Mouse (Mus musculus) telencephalon, adult 2 months (tissue): ENCODE measurements at regions not wholly inside any gene's neighbourhood (a gene's known extent, or its start where the extent isn't known, plus 50 kb on each side); places are given as distances from the start of the nearest gene placed in this dataset.

Experiments used
- DNase-seq: peaks from one replicate; pipeline ENCODE4 v3.0.0-alpha.2; 2011; ENCODE audit warnings: low read depth, low spot score

- no peak for DNase-seq
These were observed 57.1 kb downstream of the Pou4f1 start for GRCm38 (mm10) chr14:104410730-104411129.

GRCm38 (mm10) chr14:104410292-104410691 is 57.5 kb downstream of the Pou4f1 start:
- no peak for DNase-seq

GRCm38 (mm10) chr14:104406062-104406461 is 61.7 kb downstream of the Pou4f1 start:
- DNase-seq, result no peak

GRCm38 (mm10) chr14:104389297-104390071 is 78.3 kb downstream of the Pou4f1 start:
- DNase-seq, result no peak

- DNase-seq, result no peak
These were observed 78.9 kb downstream of the Pou4f1 start for GRCm38 (mm10) chr14:104388879-104389278.

- DNase-seq, result no peak
These were observed 86.8 kb downstream of the Pou4f1 start for GRCm38 (mm10) chr14:104380986-104381385.

- no peak for DNase-seq
These were observed 95.0 kb downstream of the Pou4f1 start for GRCm38 (mm10) chr14:104372776-104373175.

GRCm38 (mm10) chr14:104356636-104357035 is 111.2 kb downstream of the Pou4f1 start:
- DNase-seq, result no peak

GRCm38 (mm10) chr14:104336783-104337182 is 131.0 kb downstream of the Pou4f1 start:
- peak; percentile 3 for DNase-seq

- DNase-seq, result no peak
These were observed 141.7 kb downstream of the Pou4f1 start for GRCm38 (mm10) chr14:104326089-104326488.

- no peak for DNase-seq
These were observed 167.7 kb downstream of the Pou4f1 start for GRCm38 (mm10) chr14:104300141-104300540.

- DNase-seq, result no peak
These were observed 169.5 kb downstream of the Pou4f1 start for GRCm38 (mm10) chr14:104298312-104298711.

- DNase-seq, result no peak
These were observed 170.2 kb downstream of the Pou4f1 start for GRCm38 (mm10) chr14:104297316-104298311.

GRCm38 (mm10) chr14:104293814-104294213 is 174.0 kb downstream of the Pou4f1 start:
- DNase-seq, result no peak

GRCm38 (mm10) chr14:104293147-104293546 is 174.7 kb downstream of the Pou4f1 start:
- no peak for DNase-seq

- no peak for DNase-seq
These were observed 187.4 kb downstream of the Pou4f1 start for GRCm38 (mm10) chr14:104280353-104280752.

- DNase-seq, result no peak
These were observed 187.9 kb downstream of the Pou4f1 start for GRCm38 (mm10) chr14:104279890-104280289.

GRCm38 (mm10) chr14:104274752-104275151 is 193.0 kb downstream of the Pou4f1 start:
- no peak for DNase-seq

- no peak for DNase-seq
These were observed 202.7 kb downstream of the Pou4f1 start for GRCm38 (mm10) chr14:104264919-104265764.

GRCm38 (mm10) chr14:104216965-104217364 is 250.8 kb downstream of the Pou4f1 start:
- DNase-seq, result no peak

GRCm38 (mm10) chr14:104210719-104211118 is 257.1 kb downstream of the Pou4f1 start:
- no peak for DNase-seq
